Mouse (Mus musculus) kidney, postnatal 25 days (tissue): ENCODE measurements around the gene Sval3.

Experiments
- DNase-seq, 2 experiments: peaks; one replicate each; pipeline ENCODE4 v3.0.0; 2021; ENCODE audit warnings: mixed read lengths in 2 of 2

Sval3 gene

GRCm38 (mm10) chr6:41967840-41968239 is at the start of gene Sval3:
TSS of gene Sval3 (plus strand) at chr6:41968140.
- DNase-seq: no peak

- no peak for DNase-seq
Observed at GRCm38 (mm10) chr6:41951330-41951729, 16.6 kb upstream of the Sval3 start, which contains the start of gene Sval1. TSS of gene Sval1 (plus strand) at chr6:41951630.
